Mouse (Mus musculus): Measurements from ENCODE around the gene Oosp2.

The Oosp2 gene

GRCm38 (mm10) chr19:11660459-11660858 is at the start of gene Oosp2:
Gene Oosp2, minus strand, starts transcription at chr19:11660559.
- no peak for DNase-seq (ENCODE audit: low spot score in 2 of 2)

DNA sequence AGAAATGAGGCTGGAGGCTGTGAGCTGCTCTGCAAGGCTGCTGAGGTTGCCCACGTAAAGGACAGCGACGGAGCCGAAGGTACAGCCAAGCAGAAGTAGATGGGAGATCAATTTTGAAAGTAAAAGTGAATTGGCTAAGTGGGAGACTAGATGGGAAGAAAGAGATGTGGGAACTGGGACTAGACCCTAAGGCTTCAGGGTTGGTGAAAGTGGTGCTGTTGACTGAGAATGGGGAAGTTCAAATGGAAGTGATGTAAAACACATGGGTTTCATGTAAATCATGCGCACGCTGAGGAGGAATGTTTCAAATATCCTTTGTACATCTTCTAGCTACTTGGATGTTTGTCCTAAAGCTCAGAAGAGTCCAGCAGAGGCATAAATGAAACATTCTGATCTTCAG is 38.0 kb upstream of the Oosp2 start:
- DNase-seq (ENCODE audit: low spot score in 2 of 2) = no peak

GRCm38 (mm10) chr19:11696755-11697154 is 36.4 kb upstream of the Oosp2 start, which contains the start of gene Oosp3:
Gene Oosp3, plus strand, starts transcription at chr19:11697055.
- DNase-seq (ENCODE audit: low spot score in 2 of 2) = no peak

GRCm38 (mm10) chr19:11691454-11691853 is 31.1 kb upstream of the Oosp2 start:
- DNase-seq (ENCODE audit: low spot score in 2 of 2) = no peak

DNA sequence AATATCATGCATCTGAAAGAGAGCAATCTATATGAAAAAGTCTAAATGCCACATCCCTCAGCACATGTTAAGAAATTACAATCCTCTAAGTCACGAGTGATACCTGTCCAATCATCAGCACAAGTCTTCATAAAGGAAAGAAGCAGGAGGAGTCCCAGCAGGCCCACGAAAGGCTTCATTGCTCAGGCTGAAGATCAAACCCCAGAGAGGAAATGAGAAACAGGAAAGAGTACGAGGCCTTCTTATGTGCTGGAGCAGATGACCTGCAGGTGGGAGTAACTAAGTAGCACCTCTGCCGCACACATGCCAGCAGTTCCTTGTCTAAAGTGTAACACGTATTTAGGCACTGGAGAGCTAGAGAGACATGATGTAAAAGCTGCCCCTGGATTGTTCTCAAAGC is 30.5 kb upstream of the Oosp2 start, which contains the start of gene Oosp1:
Gene Oosp1 (minus strand): TSS at position 312 of the 400 bp plus-strand sequence.
- DNase-seq (ENCODE audit: low spot score in 2 of 2) = no peak

- DNase-seq (ENCODE audit: low spot score in 2 of 2) = no peak
Measured at GRCm38 (mm10) chr19:11661562-11661961, 1.2 kb upstream of the Oosp2 start.

DNA sequence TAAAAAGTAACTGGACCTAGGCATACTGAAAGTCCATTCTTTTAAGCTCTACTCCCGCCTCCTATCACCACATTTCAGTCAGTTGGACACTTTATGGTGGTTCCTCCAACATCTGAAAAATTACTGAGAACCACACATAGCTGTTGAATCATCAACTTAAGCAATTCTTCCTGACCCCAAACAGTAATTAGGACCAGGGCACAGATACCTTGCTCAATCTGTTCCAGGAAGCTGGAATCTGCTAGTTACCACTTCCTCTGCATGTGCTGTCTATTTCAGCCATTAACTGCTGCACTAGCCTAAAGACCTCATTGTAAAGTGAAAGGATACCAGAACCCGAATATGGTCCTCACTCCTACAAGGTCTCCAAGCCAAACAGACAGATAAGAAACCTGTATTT is 1.2 kb downstream of the Oosp2 start:
- DNase-seq (ENCODE audit: low spot score in 2 of 2) = no peak

GRCm38 (mm10) chr19:11649564-11649963 is 10.8 kb downstream of the Oosp2 start:
- no peak for DNase-seq (ENCODE audit: low spot score in 2 of 2)

GRCm38 (mm10) chr19:11646166-11646565 is 14.2 kb downstream of the Oosp2 start:
- DNase-seq (ENCODE audit: low spot score in 2 of 2) = no peak

DNA sequence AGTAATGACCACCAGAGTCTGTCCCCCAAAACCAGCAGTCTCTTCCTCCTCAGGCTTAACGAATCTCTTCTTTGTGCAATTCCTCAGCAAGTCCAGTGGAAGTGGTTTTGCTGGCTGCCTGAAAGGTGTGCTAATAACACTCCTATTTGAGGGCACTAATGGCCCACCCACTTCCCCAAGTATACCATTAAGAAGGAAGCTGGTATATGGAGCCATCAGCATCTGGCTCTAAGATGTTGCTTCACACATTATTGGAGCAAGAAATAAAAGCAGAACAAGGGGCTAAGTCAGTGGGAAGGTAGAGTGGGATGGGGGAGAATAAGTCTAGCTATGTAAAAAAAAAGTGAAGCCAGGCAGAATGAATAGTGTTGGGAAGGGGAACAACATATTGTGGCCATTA is 19.6 kb downstream of the Oosp2 start, which contains the start of gene Ms4a3:
Gene Ms4a3 (minus strand): TSS at position 120 of the 400 bp plus-strand sequence.
- no peak for DNase-seq (ENCODE audit: low spot score in 2 of 2)

DNA sequence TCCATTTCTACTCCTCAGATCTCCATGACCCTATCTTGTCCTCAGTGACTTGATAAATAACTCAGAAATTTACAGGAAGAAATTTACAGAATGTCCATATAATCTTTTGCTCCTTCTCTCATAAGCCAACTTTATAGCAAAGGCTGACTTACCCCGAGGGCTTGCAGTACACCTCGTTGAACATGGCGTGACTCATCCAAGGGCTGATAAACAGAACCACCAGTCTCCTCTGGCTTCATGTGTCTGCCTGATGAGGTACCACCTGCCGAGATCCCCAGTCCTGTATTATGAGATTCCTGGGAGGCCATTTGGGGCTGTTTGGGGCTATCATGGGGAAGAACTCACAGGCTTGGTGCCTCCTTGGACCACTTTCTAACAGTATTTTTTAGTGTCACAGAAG is 21.3 kb downstream of the Oosp2 start:
- DNase-seq (ENCODE audit: low spot score in 2 of 2) = no peak

- no peak for DNase-seq (ENCODE audit: low spot score in 2 of 2)
Measured at GRCm38 (mm10) chr19:11635572-11635971, 24.8 kb downstream of the Oosp2 start.

DNA sequence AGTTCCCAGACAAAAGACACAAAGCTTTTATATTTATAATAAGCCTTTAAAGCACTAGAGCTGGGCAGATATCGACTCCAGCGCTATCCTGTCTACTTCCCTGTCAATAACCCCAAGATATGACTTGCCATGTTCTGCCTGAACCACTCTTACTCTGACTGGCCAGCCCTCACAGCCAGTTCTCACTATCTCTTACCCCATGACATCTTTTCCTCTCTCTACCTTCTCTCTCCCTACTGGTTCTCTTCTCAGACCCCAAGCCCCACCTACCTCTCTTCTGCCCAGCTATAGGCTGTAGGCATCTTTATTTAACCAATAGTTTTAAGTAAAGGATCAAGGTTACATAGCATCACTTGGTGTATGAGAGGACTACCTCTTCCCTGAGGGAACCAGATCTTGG is 26.0 kb downstream of the Oosp2 start:
- DNase-seq (ENCODE audit: low spot score in 2 of 2) = no peak

DNA sequence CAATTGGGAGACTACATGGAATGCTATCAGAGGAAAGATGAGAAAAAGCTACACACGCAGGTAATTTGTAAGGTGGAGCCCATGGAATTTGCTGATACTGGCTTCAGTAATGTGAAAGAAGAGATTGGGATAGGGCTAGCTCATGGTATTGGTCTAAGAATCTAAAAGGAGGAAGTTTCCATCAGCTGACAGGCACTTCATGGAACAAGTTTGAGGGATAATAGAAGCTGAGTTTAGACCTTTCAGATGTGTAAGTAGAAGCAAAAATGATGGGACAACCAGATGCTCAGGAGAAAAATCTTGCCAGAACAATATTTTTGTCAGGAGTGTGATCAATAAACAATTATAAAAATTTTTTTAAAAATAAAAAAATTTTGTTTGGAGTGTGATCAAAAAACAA is 26.6 kb downstream of the Oosp2 start:
- no peak for DNase-seq (ENCODE audit: low spot score in 2 of 2)

DNA sequence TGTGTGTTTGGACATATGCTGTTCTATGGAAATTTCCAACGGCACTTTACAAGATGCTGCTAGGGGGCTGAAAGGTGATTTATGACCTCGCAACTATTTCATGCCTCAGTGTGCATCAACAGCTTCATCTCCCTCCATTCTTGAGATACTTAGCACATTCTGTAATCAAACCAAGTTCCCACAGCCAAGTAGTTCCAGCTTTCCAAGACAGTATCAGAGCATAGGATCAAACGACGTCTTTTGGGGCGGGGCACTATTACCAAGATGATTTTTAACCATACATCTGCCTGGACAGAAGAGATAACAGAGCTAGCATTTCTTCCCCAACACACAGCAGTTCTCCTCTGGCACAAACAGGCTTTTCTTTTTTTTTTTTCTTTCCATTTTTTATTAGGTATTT is 35.1 kb downstream of the Oosp2 start:
- no peak for DNase-seq (ENCODE audit: low spot score in 2 of 2)

GRCm38 (mm10) chr19:11624800-11625199 is 35.6 kb downstream of the Oosp2 start:
- DNase-seq (ENCODE audit: low spot score in 2 of 2) = no peak

- DNase-seq (ENCODE audit: low spot score in 2 of 2) = no peak
Measured at GRCm38 (mm10) chr19:11623551-11623950, 36.8 kb downstream of the Oosp2 start, which contains the start of gene Ms4a2. Gene Ms4a2, minus strand, starts transcription at chr19:11623719.

GRCm38 (mm10) chr19:11617983-11618382 is 42.4 kb downstream of the Oosp2 start:
- no peak for DNase-seq (ENCODE audit: low spot score in 2 of 2)

GRCm38 (mm10) chr19:11614805-11615204 is 45.6 kb downstream of the Oosp2 start:
- DNase-seq (ENCODE audit: low spot score in 2 of 2) = no peak

DNA sequence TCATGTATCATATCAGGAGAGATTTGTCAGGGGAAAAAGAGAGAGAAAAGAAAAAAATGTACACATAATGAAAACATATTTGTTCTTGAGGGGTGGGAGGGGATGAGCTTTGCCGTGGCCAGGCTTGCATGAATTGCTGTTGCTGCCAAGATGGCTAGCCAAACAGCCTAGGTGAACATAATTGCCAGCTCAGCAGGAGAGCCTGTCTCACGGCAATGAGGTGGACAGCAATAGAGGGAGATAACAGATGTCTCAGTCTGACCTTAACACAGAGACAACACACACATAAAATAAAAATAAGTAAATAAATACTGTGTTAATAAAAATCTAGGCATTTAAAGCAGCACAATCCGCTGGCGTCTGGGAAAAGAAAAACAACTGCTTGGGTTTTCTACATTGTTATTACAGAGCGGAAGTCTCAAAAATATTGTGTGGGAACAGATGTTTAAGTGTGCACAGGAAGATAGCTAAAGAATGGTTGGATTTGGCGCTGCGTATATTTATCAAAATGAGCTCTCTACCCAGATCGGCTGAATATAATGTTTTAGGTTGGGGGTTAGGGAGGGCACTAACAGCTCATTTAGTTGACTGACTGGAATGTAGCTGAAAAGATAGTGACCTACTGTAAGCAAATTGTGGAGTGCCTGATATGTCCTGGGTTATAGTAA is 46.4 kb downstream of the Oosp2 start:
- no peak for DNase-seq (ENCODE audit: low spot score in 2 of 2)

DNA sequence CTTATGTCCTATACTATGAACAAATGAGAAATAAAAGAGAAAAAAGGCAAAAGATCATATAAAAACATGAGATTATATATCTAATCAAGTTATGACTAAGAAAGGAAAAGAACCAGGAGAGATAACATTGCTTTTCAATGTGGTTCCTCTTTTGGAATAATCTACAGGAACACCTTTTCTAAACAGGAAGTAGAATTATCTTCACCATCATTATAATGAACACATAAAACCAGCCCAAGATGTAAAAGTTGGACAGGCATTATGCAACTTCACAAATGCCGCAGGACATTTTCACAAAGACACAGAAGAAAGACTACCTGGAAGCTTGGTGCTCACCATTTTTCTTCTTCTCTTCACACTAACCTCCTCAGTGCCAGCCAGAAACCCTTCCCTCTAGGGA is 47.3 kb downstream of the Oosp2 start:
- DNase-seq (ENCODE audit: low spot score in 2 of 2) = no peak

- DNase-seq (ENCODE audit: low spot score in 2 of 2) = no peak
Measured at GRCm38 (mm10) chr19:11612293-11612692, 48.1 kb downstream of the Oosp2 start.

DNA sequence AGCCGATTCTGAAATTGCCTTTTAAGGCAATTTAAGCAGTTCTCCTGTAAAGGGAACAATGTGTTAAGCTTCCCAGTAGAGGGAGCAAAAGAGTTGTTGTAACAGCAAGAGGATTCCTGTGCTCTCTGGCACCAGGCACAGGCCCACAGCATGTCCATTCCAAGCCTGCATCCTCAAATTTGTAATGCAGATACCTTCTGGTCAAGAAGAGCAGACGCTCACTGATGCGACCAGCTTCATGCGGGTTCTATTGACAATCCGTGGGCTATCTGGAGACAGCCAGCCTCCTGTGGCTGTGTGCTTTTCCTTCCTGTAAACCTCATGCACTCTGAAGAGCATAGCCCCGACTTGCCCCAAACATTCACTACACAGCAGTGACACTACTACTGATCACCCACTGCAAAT is 48.8 kb downstream of the Oosp2 start:
- no peak for DNase-seq (ENCODE audit: low spot score in 2 of 2)

DNA sequence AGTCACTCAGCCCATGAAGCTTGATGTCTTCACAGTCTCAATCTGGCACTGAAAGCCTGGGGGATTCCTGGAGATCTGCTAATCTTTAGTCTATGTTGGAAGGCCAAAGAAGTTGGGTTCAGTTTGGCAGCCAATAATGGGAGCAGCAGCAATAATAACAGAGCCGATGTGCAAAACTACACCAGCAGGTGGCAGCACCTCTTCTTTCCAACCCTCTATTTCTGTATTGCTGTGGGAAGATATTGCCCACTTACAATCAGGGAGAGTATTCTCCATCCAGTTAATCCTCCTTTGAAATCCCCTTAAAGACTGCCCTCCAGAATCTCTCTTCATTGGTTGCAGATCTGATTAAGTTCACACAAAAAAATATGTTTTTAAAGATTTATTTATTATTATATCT is 52.2 kb downstream of the Oosp2 start:
- peak in 1 of 2 experiments; percentile 15 for DNase-seq (ENCODE audit: low spot score in 2 of 2)
